Mouse (Mus musculus) embryonic facial prominence, embryonic 15.5 days (tissue): ENCODE measurements around the gene Krtap28-10. TPM values are rescaled to one million over a fixed set of nuclear protein-coding genes. Genes with fewer than 3 reads are reported as not detected.

Experiments used
- ATAC-seq: fragments of 200-750 bp; cut with Nextera tagmentation; 2 replicates; pipeline ENCODE4 v1.8.0; 2017; ENCODE audit warnings: low read depth, moderate TSS enrichment; ENCODE audit not compliant: insufficient number of reproducible peaks, low FRiP score, low TSS enrichment
- H3K27ac ChIP-seq: fragments of 300-500 bp; sonication (generic); replicated peaks from 2 replicates; pipeline ENCODE4 v1.5.1; 2015; ENCODE audit warnings: mild to moderate bottlenecking, inconsistent platforms
- H3K27me3 ChIP-seq: fragments of 300-500 bp; sonication (generic); 2 replicates; pipeline ENCODE4 v1.6.1; 2015; ENCODE audit warnings: inconsistent platforms
- H3K36me3 ChIP-seq: fragments of 300-500 bp; sonication (generic); 2 replicates; pipeline ENCODE4 v1.6.1; 2015; ENCODE audit warnings: mild to moderate bottlenecking, inconsistent platforms
- H3K4me1 ChIP-seq: fragments of 300-500 bp; sonication (generic); 2 replicates; pipeline ENCODE4 v1.6.1; 2015; ENCODE audit warnings: inconsistent platforms
- H3K4me2 ChIP-seq: fragments of 300-500 bp; sonication (generic); replicated peaks from 2 replicates; pipeline ENCODE4 v1.6.1; 2015; ENCODE audit warnings: mild to moderate bottlenecking, inconsistent platforms
- H3K4me3 ChIP-seq: fragments of 300-500 bp; sonication (generic); replicated peaks from 2 replicates; pipeline ENCODE4 v1.5.1; 2015; ENCODE audit warnings: mild to moderate bottlenecking, inconsistent platforms
- H3K9ac ChIP-seq: fragments of 300-500 bp; sonication (generic); 2 replicates; pipeline ENCODE4 v1.6.1; 2015; ENCODE audit warnings: inconsistent platforms
- H3K9me3 ChIP-seq: fragments of 300-500 bp; sonication (generic); replicated peaks from 2 replicates; pipeline ENCODE4 v1.6.1; 2016; ENCODE audit warnings: inconsistent platforms
- WGBS: fragments of 180-500 bp; shearing (Covaris S2); methylation state at CpG from one replicate; pipeline ENCODE4 v1.1.7; 2015; 5-methylcytosine and 5-hydroxymethylcytosine counted together
- polyA plus RNA-seq: library from polyadenylated mRNA; unstranded; fragments of >200 nt; fragmentation: Nextera tagmentation; extraction: Ambion mirVana; gene quantifications from 2 replicates; pipeline ENCODE4 v1.2.1, GENCODE M21; 2015

Krtap28-10 gene
- polyA plus RNA-seq, result 2.9 and 4.1 TPM in 2 replicates

GRCm38 (mm10) chr1:83042380-83042779 is at the start of gene Krtap28-10:
Krtap28-10 (minus strand) TSS chr1:83042480.
- H3K4me2 ChIP-seq, result no peak within 1 kb of the TSS
- no peak for ATAC-seq
- no peak within 1 kb of the TSS for H3K9ac ChIP-seq
- H3K27ac ChIP-seq, result no peak within 1 kb of the TSS
- no peak within 1 kb of the TSS for H3K4me3 ChIP-seq
- 86% methylated on average over 2 of the region's 2 CpGs for WGBS
- H3K4me1 ChIP-seq, result 0 out of 2 replicates have a peak, but pooled peaks cover 4% of the 10 kb centered on the region
- no peaks in the 10 kb centered on the region for H3K9me3 ChIP-seq
- no peaks in the 10 kb centered on the region for H3K27me3 ChIP-seq
- H3K36me3 ChIP-seq, result no peaks in the 10 kb centered on the region

GRCm38 (mm10) chr1:83091268-83091667 is 49.0 kb upstream of the Krtap28-10 start:
- no peak overlapping the region for H3K4me3 ChIP-seq
- H3K4me1 ChIP-seq, result no peaks in the 10 kb centered on the region
- H3K4me2 ChIP-seq, result no peak overlapping the region
- ATAC-seq, result no peak
- H3K9me3 ChIP-seq, result no peaks in the 10 kb centered on the region
- H3K27ac ChIP-seq, result no peak overlapping the region
- H3K9ac ChIP-seq, result no peak overlapping the region
- no peaks in the 10 kb centered on the region for H3K27me3 ChIP-seq
- H3K36me3 ChIP-seq, result no peaks in the 10 kb centered on the region
- WGBS, result 34% methylated on average over 3 of the region's 3 CpGs

- ATAC-seq, result no peak
- 91% methylated on average over 2 of the region's 2 CpGs for WGBS
- Histone ChIP-seq H3K9me3 (no peaks in the 10 kb centered on the region), H3K27ac (no peak overlapping the region), H3K4me3 (no peak overlapping the region), H3K27me3 (no peaks in the 10 kb centered on the region), H3K4me1 (no peaks in the 10 kb centered on the region), H3K4me2 (no peak overlapping the region), H3K36me3 (no peaks in the 10 kb centered on the region), H3K9ac (no peak overlapping the region)
Observed at GRCm38 (mm10) chr1:83084790-83085189, 42.5 kb upstream of the Krtap28-10 start.

GRCm38 (mm10) chr1:83077016-83077415 is 34.7 kb upstream of the Krtap28-10 start:
- no peaks in the 10 kb centered on the region for H3K36me3 ChIP-seq
- no peak overlapping the region for H3K27ac ChIP-seq
- ATAC-seq, result no peak
- H3K27me3 ChIP-seq, result no peaks in the 10 kb centered on the region
- WGBS, result 49% methylated on average over 6 of the region's 6 CpGs
- H3K4me1 ChIP-seq, result no peaks in the 10 kb centered on the region
- no peak overlapping the region for H3K4me2 ChIP-seq
- no peak overlapping the region for H3K4me3 ChIP-seq
- no peaks in the 10 kb centered on the region for H3K9me3 ChIP-seq
- H3K9ac ChIP-seq, result no peak overlapping the region

- Histone ChIP-seq H3K4me1 (no peaks in the 10 kb centered on the region), H3K27ac (no peak overlapping the region), H3K9me3 (no peaks in the 10 kb centered on the region), H3K27me3 (no peaks in the 10 kb centered on the region), H3K9ac (peak overlapping the region; percentile 4; the same call in 1 of the 2 replicates), H3K4me3 (peak overlapping the region; percentile 29), H3K36me3 (no peaks in the 10 kb centered on the region), H3K4me2 (peak overlapping the region; percentile 38)
- no peak for ATAC-seq
- WGBS, result 43% methylated on average over 11 of the region's 11 CpGs
Observed at GRCm38 (mm10) chr1:83076190-83076917, 34.1 kb upstream of the Krtap28-10 start.

- Histone ChIP-seq H3K9ac (peak overlapping the region; percentile 4; the same call in 1 of the 2 replicates), H3K27ac (no peak overlapping the region), H3K4me1 (no peaks in the 10 kb centered on the region), H3K36me3 (no peaks in the 10 kb centered on the region), H3K9me3 (no peaks in the 10 kb centered on the region), H3K4me3 (peak overlapping the region; percentile 29), H3K27me3 (no peaks in the 10 kb centered on the region), H3K4me2 (peak overlapping the region; percentile 38)
- WGBS, result 40% methylated on average over 15 of the region's 15 CpGs
- ATAC-seq, result no peak
Observed at GRCm38 (mm10) chr1:83075526-83076189, 33.4 kb upstream of the Krtap28-10 start.

GRCm38 (mm10) chr1:83067205-83067604 is 24.9 kb upstream of the Krtap28-10 start:
- H3K27me3 ChIP-seq, result no peaks in the 10 kb centered on the region
- H3K4me1 ChIP-seq, result no peaks in the 10 kb centered on the region
- no peak overlapping the region for H3K4me2 ChIP-seq
- no peak overlapping the region for H3K27ac ChIP-seq
- no peaks in the 10 kb centered on the region for H3K9me3 ChIP-seq
- no peak overlapping the region for H3K4me3 ChIP-seq
- ATAC-seq, result no peak
- H3K36me3 ChIP-seq, result no peaks in the 10 kb centered on the region
- WGBS, result 77% methylated on average over 10 of the region's 10 CpGs
- no peak overlapping the region for H3K9ac ChIP-seq

- Histone ChIP-seq H3K36me3 (no peaks in the 10 kb centered on the region), H3K4me2 (no peak overlapping the region), H3K27ac (no peak overlapping the region), H3K4me3 (no peak overlapping the region), H3K27me3 (no peaks in the 10 kb centered on the region), H3K4me1 (no peaks in the 10 kb centered on the region), H3K9ac (no peak overlapping the region), H3K9me3 (no peaks in the 10 kb centered on the region)
- no peak for ATAC-seq
- WGBS, result 80% methylated on average over 4 of the region's 4 CpGs
Observed at GRCm38 (mm10) chr1:83066577-83066976, 24.3 kb upstream of the Krtap28-10 start.

GRCm38 (mm10) chr1:83064851-83065250 is 22.6 kb upstream of the Krtap28-10 start:
- ATAC-seq, result no peak
- H3K4me1 ChIP-seq, result no peaks in the 10 kb centered on the region
- H3K27ac ChIP-seq, result no peak overlapping the region
- H3K36me3 ChIP-seq, result no peaks in the 10 kb centered on the region
- no peak overlapping the region for H3K9ac ChIP-seq
- H3K27me3 ChIP-seq, result no peaks in the 10 kb centered on the region
- 22% methylated on average over 3 of the region's 3 CpGs for WGBS
- H3K9me3 ChIP-seq, result no peaks in the 10 kb centered on the region
- H3K4me3 ChIP-seq, result no peak overlapping the region
- H3K4me2 ChIP-seq, result no peak overlapping the region

- Histone ChIP-seq H3K9me3 (no peaks in the 10 kb centered on the region), H3K36me3 (no peaks in the 10 kb centered on the region), H3K9ac (no peak within 1 kb of the TSS), H3K4me3 (no peak within 1 kb of the TSS), H3K27me3 (no peaks in the 10 kb centered on the region), H3K4me2 (no peak within 1 kb of the TSS), H3K27ac (no peak within 1 kb of the TSS), H3K4me1 (no peaks in the 10 kb centered on the region)
- ATAC-seq, result no peak
- 88% methylated on average over 4 of the region's 4 CpGs for WGBS
Observed at GRCm38 (mm10) chr1:83060643-83061042, 18.4 kb upstream of the Krtap28-10 start, which contains the start of gene Krtap28-13. Krtap28-13 (plus strand) TSS chr1:83060930.

GRCm38 (mm10) chr1:83059278-83059677 is 17.0 kb upstream of the Krtap28-10 start, which contains the start of gene A030005K14Rik:
A030005K14Rik (minus strand) TSS chr1:83059378.
- Histone ChIP-seq H3K27me3 (no peaks in the 10 kb centered on the region), H3K4me1 (no peaks in the 10 kb centered on the region), H3K9me3 (no peaks in the 10 kb centered on the region), H3K36me3 (no peaks in the 10 kb centered on the region), H3K4me2 (no peak within 1 kb of the TSS), H3K9ac (no peak within 1 kb of the TSS), H3K27ac (no peak within 1 kb of the TSS), H3K4me3 (no peak within 1 kb of the TSS)
- ATAC-seq, result no peak
- 85% methylated on average over 9 of the region's 9 CpGs for WGBS
